Mouse (Mus musculus): ENCODE measurements at regions not wholly inside any gene's neighbourhood (a gene's known extent, or its start where the extent isn't known, plus 50 kb on each side); places are given as distances from the start of the nearest gene placed in this dataset.
"Not testable (repeated sequence)": the region's sequence is repeated elsewhere in the genome, so short reads cannot be mapped to it uniquely, and the experiment has no call there.

DNA sequence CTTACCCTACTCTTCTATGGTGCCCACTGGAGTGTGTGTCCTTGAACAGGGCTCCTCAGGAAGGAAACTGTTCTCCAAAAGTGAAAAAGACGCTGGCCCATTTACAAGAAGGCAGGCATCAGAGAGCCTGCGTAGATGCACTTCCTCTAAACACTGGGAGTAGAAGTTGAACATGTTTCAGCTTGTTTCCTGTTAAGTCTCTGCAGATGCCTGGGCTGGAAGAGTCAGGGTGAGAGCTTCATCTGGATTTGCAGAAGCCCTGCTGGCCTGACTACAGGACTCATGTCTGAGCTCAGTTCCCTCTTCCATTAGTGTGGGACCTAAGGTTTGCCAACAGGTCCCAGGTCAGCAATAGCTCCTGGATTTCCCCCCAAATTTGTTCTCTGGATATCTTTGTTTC, 54.7 kb upstream of the Nlrp1b start:
- no peak for DNase-seq

DNA sequence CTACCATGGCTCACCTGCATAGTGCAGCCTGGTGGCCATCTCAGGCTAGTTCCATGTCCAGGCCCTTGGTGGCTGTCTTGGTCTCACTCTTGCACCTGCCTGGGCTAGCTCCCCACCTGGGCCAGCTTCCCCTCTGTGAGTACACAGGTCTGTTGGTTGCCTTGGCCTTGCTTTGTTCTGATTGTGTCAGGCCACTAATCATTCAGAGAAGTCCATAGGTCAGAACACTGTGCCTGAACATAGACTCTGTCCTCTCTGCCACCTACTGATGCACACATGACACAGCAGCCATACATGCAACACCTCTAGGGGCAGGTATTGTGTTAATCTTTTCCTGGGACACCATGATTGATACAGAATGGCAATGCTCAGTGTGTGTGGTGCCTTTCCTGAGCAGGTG, 57.7 kb upstream of the Nlrp1b start:
- DNase-seq, result not testable (repeated sequence)

DNA sequence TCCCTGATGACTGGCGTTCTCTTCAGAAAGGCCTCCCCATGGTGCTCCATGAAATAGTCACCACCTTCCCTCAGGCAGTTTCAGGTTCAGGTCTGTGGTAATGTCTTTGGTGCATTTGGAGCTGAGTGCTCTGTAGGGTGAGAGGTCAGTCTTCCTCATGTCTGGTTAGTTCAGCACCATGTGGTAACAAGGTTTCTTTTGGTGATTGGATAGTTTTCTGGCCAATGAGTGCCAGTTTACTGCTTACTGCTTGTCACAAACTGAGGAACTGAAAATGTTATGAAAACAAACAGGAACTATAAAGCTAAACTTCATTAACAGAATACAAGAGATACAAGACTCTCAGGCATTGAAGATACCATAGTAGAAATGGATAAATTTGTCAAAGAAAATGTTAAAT, 59.0 kb upstream of the Nlrp1b start:
- DNase-seq, result no peak

DNA sequence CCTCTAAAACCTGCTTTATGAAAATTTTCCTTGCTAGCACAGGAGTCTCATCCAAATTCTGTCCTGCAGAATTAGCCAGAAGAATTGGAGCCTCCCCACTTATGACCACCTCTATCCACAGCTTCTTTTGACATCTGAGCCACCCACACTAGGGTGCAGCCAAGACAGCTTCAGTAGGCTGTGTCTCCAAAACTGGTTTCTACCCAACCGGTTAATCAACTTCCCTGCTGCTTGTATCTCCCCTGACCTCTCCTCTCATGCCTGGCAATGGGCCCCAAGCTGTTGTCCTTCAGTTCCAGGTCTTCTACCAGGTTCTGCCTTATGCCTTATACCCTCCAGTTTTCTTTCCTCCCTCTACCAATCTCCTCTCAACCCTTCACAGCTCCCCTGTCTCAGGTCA, 68.9 kb upstream of the Nlrp1b start:
- DNase-seq, result no peak

DNA sequence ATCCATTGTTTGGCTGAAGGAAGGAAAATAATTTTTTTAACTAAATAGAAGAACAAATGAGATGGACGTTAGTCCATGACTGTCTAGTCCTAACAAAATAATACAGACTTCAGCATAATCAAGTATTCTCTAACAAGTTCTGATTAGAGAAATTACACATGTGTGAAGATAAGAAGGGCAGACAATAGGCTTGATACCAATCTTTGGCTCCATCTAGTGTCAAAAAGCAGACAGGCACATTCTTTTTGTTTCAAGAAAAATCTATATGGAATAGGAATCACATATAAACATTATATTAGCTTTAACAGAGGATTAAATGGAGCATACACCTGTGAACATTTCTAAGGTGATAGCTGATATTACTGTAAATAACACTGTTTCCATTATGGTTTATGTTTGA, 92.9 kb upstream of the Nlrp1b start:
- no peak for DNase-seq

DNA sequence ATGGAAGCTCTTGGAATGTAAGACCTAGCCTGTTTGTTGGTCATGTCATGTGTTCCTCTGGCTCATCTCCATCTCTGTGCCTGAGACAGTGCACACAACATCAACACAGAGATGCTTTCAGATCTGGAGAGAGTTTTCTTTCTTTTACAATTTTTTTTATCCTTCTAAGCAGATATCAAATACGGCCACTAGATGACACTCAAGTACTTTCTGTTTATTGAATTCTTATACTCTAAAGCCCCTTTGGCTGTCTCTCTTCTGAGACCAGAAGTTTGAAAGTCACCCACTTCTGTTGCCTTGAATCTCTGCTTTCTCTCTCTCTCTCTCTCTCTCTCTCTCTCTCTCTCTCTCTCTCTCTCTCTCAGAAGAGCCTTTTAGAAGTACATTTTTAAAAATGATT, 106.9 kb upstream of the Nlrp1b start:
- DNase-seq, result no peak

DNA sequence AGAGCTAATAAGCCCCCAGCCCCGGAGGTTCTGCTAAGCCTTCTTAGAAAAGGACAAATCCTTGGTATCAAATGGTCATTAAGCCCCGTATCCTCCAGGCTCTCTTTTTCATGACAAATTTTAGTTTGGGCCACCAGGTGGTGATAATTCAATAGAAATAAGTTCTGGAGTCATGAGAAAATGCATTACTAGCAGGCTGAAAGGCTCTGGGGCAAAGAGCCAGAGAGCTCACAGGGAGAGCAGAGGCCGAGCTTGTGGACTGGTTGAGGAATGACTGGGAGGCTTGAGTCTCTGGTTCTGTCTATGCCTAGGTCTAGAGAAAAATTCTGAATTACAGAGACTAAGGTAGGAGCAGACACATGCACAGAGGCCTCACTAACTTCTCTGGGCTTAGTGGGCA, 115.5 kb upstream of the Nlrp1b start:
- DNase-seq, result peak; percentile 50 to 69

DNA sequence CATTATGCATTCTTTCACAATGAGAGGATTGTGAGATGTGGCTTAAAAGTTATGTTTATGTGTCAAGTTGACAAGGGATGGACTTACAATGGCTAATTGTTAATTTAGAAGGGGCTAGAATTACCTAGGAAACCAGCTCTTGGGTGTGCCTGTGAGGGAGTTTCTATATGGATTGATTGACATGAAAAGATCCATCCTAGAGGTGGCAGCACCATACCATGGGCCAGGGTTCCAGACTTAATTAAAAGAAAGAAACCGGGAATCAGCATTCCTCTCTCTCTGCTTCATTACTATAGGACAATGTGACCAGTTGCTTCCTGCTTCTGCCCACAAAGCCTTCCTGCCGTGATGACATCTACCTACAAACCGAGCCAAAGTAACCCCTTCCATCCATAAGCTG, 126.6 kb upstream of the Nlrp1b start:
- DNase-seq, result peak; percentile 4

DNA sequence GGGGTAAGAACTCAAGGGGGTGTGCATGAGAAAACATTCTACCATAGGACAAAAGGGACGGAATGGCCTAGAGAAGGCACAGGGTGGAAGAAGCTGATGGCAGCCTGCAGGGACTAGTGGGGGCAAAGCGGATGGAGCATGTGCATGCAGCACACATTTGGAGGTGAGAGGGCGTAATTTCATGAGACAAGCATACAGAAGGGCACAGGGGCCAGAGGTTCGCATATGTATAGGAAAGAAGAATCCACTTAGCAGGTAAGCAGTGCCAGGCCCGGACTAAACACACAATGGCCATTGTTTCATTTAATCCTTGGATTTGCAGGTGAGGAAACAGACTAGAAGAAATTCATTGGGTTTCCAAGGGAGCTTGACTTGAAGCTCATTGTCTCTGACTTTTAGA, 130.3 kb upstream of the Nlrp1b start:
- no peak for DNase-seq

DNA sequence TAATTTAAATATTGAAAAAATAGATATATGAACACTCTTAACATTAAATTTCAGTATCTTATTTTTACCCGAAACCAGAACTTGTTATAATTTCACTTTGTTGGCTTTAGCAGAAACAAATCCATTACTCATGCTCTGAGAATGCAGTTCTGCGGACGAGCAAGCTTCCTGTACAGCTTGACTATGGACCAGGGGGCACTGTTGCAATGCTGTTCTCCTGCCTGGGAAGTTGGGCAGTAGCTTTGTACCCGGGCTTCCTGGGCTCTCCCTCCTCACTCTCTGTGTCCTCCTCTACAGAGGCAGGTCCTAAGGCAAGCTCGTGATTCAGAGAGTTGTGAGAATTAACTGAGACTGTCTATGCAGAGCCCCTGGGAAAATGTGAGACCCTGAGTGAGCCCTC, 141.3 kb upstream of the Nlrp1b start:
- no peak for DNase-seq

DNA sequence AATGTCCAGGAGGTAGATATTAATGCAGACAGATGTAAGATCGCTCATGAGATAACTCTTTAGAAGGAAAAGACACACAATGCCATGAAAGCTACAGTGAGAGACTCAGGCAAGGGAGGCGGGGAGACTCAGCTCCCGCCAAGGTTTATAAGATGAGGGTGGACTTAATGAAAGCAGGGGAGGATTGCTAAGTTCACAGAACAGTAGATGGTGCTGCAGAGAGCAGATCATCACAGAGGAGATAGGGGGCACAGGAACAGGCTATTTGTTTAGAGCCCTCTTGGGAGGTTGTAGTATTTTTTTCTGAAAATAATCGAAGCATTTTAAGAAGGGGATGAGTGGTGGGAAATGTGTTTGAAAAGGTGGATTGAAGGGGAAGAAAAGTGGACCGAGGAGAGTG, 144.6 kb upstream of the Nlrp1b start:
- no peak for DNase-seq

DNA sequence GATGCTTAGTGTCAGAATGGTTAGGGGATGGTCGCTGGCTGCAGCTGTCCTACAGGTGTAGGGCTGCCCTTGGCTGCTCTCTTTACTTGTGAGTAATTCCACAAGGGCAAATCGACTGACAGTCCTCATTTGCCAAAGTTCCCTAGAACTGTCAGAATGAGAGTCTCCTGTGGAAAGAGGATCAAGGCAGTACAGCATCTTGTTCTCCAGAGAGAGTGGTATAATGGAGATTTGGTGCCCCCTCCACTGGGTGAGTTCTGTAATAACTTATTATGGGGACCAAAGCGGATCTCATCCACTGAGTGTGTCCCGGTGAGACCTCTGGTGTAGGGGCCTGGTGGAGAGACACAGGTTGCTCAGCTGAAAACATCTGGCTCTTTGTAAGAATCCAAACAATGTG, 157.9 kb upstream of the Nlrp1b start:
- no peak for DNase-seq

DNA sequence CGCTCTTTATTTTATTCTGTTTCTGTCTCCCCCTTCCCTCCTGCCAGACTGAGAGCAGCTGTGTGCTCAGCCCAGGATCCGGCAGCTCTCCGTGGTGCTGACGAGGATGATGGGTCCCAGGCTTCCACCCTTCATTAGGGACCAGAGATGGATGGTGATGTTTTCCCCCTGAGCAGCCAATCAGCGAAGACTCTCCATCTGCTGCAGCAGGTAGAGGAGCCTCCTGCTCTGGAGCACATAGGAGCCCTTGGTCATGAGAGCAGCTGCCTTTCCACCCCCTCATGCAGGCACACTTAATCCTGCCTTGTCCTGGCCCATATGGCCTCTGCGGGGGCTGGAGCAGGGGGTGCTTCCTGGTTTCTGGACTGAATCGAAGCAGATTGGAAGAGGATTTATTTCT, 159.1 kb upstream of the Nlrp1b start:
- DNase-seq, result peak; percentile 38 to 43

DNA sequence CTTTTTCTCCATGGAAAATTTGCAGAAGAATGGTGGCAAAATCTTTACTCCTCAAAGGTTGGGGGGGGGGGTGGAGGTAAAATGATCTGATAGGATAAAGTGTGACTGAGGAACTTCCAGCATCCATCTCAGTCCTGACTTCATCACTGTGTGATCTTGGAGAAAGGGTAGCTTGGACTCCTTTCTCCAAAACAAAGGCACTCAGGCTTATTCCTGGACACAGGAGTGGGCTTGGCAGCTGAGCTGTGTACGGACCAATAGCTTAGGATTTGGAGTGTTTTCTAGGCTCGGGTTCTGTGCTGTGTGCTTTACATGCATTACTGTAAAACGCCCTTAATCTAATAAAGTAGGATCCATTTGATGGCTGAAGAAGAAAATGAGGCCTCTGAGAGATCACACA, 159.6 kb upstream of the Nlrp1b start:
- DNase-seq, result no peak

DNA sequence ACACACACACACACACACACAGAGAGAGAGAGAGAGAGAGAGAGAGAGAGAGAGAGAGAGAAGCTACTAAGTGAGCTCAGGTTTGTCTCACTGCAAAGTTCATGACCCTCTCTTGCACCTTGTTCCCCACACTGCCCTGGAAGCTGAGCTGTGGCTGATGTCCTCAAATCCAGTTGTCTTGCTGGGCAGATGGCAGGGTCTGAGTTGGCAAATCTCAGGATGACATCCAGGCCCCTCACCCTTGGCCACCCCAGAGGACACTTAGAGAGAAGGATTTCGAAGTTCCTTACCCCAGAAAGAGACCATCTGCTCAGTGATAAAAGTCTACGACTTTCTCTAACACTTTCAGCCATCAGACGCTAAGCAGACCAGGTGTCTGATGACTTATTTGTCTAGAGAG, 160.1 kb upstream of the Nlrp1b start:
- DNase-seq, result no peak

DNA sequence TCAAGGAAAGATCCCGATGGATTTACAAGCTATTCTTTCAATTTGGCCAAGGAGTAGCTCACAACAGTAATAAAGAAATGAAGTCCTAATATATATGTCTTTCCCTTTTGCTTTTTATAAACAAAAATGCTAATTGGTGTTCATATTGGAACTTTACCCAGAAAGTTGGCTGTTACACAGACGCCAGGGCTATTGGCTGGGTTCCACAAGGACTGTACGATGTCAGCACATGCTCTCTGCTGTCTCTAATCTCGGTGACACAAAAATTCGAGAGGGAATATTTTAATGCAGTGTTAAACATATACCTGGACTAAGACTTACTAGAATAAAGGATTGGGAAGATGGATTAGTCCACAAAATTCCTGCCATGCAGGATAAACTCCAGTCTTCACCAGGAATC, 162.9 kb upstream of the Nlrp1b start:
- DNase-seq, result no peak

DNA sequence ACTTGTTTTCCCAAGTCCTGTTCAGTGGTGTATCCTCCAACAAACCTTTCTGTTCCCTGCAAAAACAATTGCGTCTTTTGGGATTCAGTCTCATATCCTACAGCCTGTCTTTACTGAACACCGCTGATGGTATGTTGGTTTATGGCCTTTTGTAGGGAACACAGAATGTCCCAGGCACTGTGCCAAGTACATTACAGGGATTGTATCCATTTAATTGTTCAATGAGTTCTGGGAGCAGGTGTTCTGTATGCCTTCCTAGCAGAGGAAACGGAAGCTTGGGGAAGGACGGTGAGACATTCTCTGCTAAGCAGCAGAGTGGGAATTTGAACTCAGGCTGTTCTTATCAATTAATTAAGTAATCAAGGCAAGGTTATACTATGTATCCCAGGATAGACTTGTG, 164.5 kb upstream of the Nlrp1b start:
- DNase-seq, result no peak

DNA sequence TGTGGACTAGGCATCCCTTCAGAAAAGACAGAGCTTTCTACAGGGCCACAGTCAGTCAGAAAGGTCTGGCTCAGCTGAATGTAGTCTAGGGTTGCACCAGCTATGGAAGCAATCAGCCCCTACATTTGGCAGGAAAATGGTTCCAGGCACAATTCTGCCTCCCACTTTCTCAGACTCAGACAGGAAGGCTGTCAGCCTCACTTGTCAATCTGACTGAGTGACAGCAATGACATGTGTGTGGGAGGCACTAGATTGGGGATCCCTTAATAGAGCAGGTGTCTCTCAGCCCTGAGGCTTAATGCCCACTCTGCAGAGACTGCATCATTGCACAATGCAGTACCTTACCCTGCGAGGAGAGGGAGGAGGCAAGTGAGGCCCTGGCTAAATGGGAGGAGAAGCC, 165.1 kb upstream of the Nlrp1b start:
- DNase-seq, result no peak

DNA sequence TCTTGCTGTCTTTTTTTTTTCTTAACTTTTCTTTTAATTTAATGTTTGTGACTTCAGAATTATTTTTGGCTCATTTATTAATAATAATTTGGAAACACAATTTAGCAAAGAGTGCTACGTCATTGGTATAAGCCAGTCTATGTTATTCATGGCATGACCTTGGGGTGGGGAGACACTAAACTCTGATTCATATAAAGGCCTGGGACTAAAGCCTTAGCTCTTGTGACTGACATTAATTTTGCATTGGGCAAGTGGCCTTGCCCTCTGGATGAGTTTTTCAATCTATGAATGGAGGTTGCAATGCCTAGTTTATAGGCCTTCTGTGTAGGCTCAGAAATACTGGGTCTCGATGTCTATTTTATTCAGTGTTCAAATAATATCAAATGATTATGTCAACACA, 169.8 kb upstream of the Nlrp1b start:
- no peak for DNase-seq

DNA sequence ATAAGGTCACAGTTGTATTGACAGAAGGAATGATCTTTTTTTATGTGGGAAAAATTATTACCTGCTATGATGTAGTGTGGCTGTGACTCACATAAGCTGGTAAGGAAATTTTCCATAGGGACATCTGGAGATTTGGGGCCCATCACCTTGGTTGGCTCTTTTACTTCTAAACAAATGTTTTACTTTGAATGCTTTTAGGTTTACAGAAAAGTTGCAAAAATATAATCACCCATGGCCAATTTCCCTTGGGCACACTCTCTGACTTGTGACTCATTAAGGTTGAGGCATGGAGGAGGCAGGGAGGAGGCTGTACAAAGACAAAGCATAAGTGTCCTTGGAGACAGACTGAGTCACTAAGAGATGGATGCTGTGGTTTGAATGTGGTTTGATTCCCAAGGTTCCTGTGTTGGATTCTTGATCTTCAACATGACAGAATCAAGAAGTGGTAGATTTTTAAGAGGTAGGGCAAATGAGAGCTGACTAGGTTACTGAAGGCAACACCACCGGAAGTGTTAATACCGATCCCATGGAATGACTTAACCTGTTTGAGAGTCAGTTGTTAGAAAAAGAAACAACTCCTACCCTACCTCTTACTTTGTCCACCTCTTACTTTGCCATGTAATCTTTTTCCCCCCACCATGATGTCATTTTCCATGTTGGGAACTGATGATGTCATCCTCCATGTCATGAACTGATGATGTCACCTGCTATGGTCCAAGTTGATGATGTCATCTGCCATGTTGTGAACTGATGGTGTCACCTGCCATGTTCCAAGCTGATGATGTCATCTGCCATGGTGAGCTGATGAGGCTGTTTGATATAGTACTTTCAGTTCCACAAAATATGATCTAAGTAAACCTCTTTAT, 171.1 kb upstream of the Nlrp1b start:
- DNase-seq, result no peak

DNA sequence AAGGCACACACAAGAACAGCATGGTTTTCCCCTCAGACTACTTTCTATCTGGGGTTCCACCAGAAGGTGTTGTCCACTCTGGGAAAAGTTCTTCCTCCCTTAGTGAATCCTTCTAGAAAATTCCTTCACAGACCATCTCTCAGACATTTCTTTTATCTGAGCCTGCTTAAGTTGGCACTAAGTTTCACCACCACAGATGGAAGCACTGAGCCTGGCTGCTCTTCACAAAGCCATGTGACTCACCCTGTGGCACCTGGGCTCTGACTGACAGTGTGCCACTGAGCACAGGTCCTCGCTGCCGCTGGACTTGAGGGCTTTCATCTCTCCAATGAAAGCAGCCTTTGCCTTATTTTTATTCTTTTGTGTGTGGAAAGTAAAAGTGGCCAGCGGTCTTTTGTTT, 173.8 kb upstream of the Nlrp1b start:
- peak in 1 of 2 experiments; percentile 8 for DNase-seq

DNA sequence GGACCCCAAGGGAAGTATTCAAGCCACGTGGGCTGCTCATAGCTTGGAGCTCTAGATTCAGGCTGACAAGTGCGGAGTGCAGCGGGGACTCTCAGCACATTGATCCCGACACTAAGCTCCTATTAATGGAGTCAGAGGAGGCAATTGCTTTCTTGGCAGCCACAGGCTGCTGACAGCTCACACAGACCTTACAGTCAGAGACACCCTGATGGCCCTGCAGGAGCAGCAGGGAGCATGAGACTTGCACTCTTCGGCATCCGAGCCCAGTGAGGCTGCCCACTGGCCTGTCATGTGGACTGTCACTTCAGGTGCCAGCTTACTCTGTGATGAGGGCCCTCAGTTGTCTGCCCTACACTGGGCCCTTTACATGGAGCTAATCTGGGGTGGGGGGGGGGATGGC, 176.5 kb upstream of the Nlrp1b start:
- no peak for DNase-seq

DNA sequence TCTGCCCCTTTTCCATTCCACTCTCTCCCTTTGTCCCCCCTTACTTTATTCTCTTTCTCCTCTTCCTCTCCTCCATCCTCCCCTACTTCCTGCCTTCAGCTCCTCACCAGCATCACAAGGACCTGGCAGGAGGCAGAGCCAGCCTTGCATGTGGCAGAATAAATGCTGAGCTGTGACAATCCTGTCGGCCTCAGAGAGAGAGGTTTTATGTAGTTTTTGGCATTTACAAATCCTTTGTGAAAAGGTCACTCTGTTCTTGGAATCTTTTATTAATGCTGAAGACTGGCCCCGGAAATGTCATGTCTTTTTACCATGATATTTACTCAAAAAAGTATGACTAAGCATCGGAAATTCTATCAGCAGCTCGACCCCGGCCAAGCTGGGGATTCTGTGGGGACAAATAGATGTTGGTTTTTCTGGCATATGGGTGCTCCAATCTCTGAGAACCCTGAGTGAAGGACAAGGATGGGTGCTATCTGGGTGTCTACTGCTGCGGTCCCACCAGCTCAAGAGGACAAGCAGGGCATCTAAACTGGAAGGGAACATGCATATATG, 178.8 kb upstream of the Nlrp1b start:
- no peak for DNase-seq

DNA sequence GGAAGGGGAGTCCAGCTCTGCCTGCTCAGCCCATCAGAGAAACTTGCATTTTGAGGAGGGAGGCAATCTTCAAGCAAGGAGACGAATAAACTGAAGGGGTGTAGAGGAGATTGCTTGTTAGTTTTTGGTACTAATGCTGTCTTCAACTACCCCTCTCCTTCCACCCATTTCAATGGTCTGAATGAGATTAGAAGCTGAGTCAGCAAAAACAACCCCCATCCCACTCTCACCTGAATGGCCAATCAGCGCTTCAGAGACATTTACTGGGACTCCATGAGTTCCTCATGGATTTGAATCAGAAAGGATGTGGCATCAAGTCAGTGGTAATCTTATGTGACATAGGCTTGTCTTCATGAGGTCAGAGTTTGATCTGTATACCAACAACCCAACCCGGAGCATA, 180.0 kb upstream of the Nlrp1b start:
- no peak for DNase-seq

DNA sequence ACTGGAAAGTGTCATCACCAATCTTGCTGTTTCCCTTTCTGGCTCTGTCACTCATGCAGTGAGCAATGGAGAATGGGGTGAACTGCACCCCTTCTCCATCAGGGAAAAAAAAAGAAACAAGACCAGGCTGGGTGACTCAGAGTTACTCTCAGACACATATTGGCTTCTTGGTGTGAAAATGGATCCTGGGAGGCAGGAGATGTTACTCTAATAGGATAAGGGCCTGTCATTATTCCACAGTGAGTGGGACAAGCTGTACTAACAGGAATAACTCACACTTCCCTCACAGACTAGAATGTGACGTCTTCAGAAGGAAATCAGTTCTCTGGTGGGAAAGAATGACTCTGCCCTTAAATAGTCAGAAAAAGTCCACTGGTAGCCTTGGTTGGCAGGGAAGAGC, 181.4 kb upstream of the Nlrp1b start:
- DNase-seq, result no peak
